Mouse (Mus musculus) heart, adult 2 months (tissue): ENCODE data around the gene Alg13. TPM values are rescaled to one million over a fixed set of nuclear protein-coding genes. Genes with fewer than 3 reads are reported as not detected.

Experiments used
- DNase-seq, 2 experiments: peaks; one replicate each; pipeline ENCODE4 v3.0.0; 2021
- H3K27ac ChIP-seq: fragments of 200-600 bp; 2 replicates; pipeline ENCODE4 v1.8.1; 2022
- H3K27me3 ChIP-seq: fragments of 200-500 bp; 2 replicates; pipeline ENCODE4 v1.6.1; 2012; ENCODE audit warnings: mild to moderate bottlenecking, low read length, inconsistent platforms, mixed read lengths; ENCODE audit not compliant: control insufficient read depth, insufficient read depth
- H3K36me3 ChIP-seq: fragments of 200-500 bp; 2 replicates; pipeline ENCODE4 v1.6.1; 2012; ENCODE audit warnings: low read length, inconsistent platforms; ENCODE audit not compliant: control insufficient read depth, insufficient read depth
- H3K4me1 ChIP-seq: fragments of 200-500 bp; 2 replicates; pipeline ENCODE4 v1.6.1; 2011; ENCODE audit warnings: low read length; ENCODE audit not compliant: control insufficient read depth, insufficient read depth
- H3K4me3 ChIP-seq: fragments of 200-600 bp; 2 replicates; pipeline ENCODE4 v1.8.1; 2022
- H3K79me2 ChIP-seq: fragments of 200-500 bp; replicated peaks from 2 replicates; pipeline ENCODE4 v1.6.1; 2012; ENCODE audit warnings: mild to moderate bottlenecking, inconsistent platforms, low read length, moderate library complexity, mixed read lengths; ENCODE audit not compliant: control insufficient read depth, insufficient read depth
- H3K9ac ChIP-seq: fragments of 200-500 bp; 2 replicates; pipeline ENCODE4 v1.6.1; 2012; ENCODE audit warnings: low read depth, mild to moderate bottlenecking, control low read depth, inconsistent platforms, low read length, mixed read lengths
- CTCF ChIP-seq: fragments of 200-600 bp; IDR thresholded peaks from 2 replicates; pipeline ENCODE4 v1.8.1; 2022; ENCODE audit warnings: antibody characterized with exemption, mild to moderate bottlenecking, moderate library complexity
- EP300 ChIP-seq: fragments of 200-500 bp; IDR thresholded peaks from 2 replicates; pipeline ENCODE4 v1.6.1; 2011; ENCODE audit warnings: low read depth, low read length, control low read depth; ENCODE audit not compliant: insufficient read depth
- POLR2A ChIP-seq: fragments of 200-500 bp; IDR thresholded peaks from 2 replicates; pipeline ENCODE4 v1.6.1; 2011; ENCODE audit warnings: mild to moderate bottlenecking, low read depth, low read length, control low read depth; ENCODE audit not compliant: insufficient read depth
- WGBS: fragments of 180-500 bp; shearing (Covaris S2); methylation state at CpG from one replicate; pipeline ENCODE4 v1.1.7; 2018; 5-methylcytosine and 5-hydroxymethylcytosine counted together
- intact Hi-C: fragments of 180-260 bp; cut with DNase I; formaldehyde crosslinking; loops from one replicate; pipeline ENCODE4 v1.15.1; 2025
- microRNA-seq, 2 experiments: library from miRNA; unstranded; fragments of <30 nt; microRNA quantifications; one replicate each; pipeline ENCODE4 v1.2.0; 2021
- polyA plus RNA-seq: library from polyadenylated mRNA; depleted of rRNA; stranded (reverse); fragments of >200 nt; gene quantifications from 2 replicates; pipeline ENCODE4 v1.2.3, GENCODE M21; 2012; rRNA removed
- total RNA-seq, 2 experiments: library from RNA; stranded (reverse); gene quantifications; 2 replicates each; pipeline ENCODE4 v1.2.3; 2021

Gene Alg13
- total and polyA plus RNA-seq, 3 experiments = 3.6 to 5.8 (median 5.8) TPM

- H3K4me1 ChIP-seq = no peaks in the 10 kb centered on the region
- DNase-seq = no peak
- no peak overlapping the region for H3K4me3 ChIP-seq
- no peak overlapping the region for H3K9ac ChIP-seq
- no peaks in the 10 kb centered on the region for H3K79me2 ChIP-seq
- no peak overlapping the region for H3K27ac ChIP-seq
- H3K27me3 ChIP-seq = no peaks in the 10 kb centered on the region
- 73% methylated on average over 3 of the region's 3 CpGs for WGBS
- intact Hi-C loops = no loop called here
- no peak for TF ChIP-seq POLR2A
- TF ChIP-seq EP300 = no peak
- TF ChIP-seq CTCF = no peak
- H3K36me3 ChIP-seq = no peaks in the 10 kb centered on the region
Measured at GRCm38 (mm10) chrX:144423848-144424247, 106.2 kb downstream of the Alg13 start.

Small RNAs within 50 kb of the gene (microRNA-seq; reads per million reads assigned to microRNA genes)
- gene Mir680-2 = 0 reads per million in 2 experiments

Other genes starting within 250 kb of the Alg13 start
- under 1 TPM; 0.11 to 0.84 TPM for gene A730046J19Rik, start 164.1 kb upstream of the Alg13 start, total RNA-seq
- 0.06 and 0.18 TPM in 2 replicates for gene A730046J19Rik, start 164.1 kb upstream of the Alg13 start, polyA plus RNA-seq
- gene Trpc5os, start 138.8 kb downstream of the Alg13 start, total RNA-seq = not detected
- not detected in 2 replicates for gene Trpc5os, start 138.8 kb downstream of the Alg13 start, polyA plus RNA-seq